Mouse (Mus musculus): ENCODE results near the gene Gm40193.
A peak's percentile ranks its signal among the peaks of the same experiment; 100 is the strongest.

The Gm40193 gene

DNA sequence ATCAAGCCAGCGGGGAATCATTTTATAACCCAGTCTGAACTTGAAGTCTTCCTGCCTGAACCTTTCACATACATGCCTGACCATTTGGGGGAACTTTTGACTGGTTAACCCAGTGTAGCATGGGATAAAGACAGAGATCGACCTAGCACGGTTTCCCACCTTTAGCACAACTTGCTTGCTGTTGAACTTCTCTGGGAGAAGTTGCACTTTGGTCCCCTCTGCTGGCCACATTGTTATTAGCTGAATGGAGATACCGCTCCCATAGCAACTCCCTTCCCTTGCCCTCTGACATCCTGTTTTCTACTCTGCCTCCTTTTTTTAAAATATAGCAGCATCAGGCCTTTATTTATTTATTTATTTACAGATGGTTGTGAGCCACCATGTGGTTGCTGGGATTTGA, 26.4 kb downstream of the Gm40193 start:
- DNase-seq (ENCODE audit: low spot score in 2 of 2) = peak; percentile 21 to 50

DNA sequence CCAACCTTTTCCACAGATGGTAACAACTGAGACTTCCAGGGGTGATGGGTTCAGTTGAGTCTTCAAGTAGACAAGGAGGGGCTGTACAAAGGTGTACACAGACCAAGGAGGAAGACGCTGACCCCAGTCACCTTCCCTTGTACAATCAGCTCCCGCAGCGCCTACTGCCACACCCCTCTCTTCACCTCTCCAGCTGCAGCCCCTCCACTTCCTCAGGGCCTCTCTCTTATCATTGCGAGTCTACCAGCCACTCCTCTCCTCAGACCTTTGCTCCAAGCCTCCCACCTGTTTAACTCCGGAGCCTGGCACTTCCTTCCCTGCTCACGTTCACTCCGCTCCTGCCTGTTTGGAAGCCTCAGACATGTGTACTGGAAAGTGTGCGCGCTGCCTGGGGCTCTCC, 27.8 kb downstream of the Gm40193 start, which contains the start of gene Tm4sf5:
Gene Tm4sf5 (plus strand): TSS at position 275 of the 400 bp plus-strand sequence.
- no peak for DNase-seq (ENCODE audit: low spot score in 2 of 2)

DNA sequence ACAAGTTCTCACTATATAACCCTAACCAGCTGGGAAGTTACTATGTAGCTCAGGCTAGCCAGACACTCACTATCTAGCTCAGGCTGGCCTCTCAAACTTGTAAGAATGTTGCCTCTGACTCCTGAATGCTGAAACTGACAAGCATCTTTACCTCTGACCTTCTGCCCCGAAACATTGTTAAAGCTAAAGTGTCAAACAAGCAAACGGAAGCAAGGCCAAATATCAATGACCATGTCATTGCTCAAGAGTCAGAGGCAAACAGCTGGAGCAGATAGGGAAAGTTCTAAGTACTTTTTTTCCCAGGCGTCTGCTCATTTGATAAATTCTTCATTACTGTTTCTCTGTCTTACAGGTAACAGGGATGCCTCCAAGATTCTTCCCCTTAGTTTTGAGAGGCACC, 30.7 kb downstream of the Gm40193 start:
- no peak for DNase-seq (ENCODE audit: low spot score in 2 of 2)

DNA sequence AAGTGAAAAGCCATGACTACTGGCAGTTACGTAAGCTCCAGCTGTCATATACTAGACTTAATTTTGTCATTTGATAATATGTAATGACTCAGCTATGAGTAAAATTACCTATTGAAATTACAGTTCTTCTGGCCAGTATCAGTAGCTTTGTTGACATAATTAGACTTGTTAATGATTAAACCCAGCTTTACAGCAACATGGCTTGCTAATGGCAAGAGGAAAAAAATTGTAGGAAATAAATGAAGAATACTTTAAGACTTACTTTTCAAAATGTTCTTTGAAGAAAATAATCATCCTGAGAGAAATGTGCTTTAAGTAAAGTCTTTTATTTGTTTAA, 32.3 kb downstream of the Gm40193 start:
- DNase-seq (ENCODE audit: low spot score in 2 of 2) = no peak

DNA sequence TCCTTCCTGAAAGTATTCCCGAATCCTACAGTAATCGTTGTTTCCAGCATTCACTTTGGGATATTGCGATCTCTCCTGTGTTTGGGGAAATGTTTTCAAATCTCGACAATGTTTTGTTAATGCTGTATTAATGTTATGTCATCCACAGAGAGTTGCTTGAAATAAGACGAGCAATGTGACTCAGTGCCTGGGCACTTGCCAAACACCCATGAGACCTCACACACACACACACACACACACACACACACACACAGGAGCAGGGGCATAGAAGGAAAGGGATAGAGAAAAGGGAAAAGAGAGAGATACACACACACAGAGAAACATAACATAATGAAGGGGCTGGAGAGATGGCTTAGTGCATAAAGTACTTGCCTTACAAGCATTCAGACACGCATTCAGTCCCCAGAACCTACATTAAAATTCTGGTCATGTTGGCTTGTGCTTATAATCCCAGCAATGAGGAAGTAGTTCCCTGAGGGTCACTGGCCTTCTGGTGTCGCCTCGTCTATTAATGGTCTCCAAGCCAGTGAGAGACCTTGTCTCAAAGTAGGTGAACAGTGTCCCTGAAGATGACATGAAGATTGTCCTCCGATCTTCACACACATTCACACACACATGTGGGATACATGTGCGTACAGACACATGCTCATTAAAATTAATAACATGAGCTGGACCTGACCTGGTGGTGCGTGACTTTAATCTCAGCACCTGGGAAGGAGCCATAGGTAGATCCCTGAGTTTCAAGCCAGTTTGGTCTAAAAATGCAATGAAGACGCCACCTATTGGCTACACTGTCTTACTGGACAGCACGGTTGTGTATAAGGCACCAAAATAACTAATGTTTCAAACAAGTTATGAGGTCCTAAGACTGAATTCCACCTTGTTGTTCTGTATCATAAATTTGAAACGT, 32.9 kb downstream of the Gm40193 start:
- no peak for DNase-seq (ENCODE audit: low spot score in 2 of 2)

DNA sequence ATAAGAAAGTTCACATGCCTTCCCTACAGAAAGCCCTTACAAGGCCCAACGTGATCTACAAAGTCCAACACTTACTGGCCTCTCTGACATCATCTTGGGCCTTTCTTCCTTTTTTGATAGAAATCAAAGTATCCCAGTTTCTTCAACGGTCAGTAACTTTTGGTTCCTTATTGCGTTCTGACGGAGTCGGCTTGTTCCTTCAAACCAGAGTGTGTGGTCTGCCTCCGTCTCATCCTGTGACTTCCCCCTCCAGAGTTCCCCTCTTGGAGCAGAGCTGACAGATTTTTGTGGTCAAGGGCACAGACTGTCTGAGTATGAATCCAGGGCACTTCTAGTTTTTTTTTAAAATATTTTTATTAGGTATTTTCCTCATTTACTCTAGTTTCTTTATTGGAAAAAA, 43.1 kb downstream of the Gm40193 start:
- DNase-seq (ENCODE audit: low spot score in 2 of 2) = peak in 1 of 2 experiments; percentile 2

DNA sequence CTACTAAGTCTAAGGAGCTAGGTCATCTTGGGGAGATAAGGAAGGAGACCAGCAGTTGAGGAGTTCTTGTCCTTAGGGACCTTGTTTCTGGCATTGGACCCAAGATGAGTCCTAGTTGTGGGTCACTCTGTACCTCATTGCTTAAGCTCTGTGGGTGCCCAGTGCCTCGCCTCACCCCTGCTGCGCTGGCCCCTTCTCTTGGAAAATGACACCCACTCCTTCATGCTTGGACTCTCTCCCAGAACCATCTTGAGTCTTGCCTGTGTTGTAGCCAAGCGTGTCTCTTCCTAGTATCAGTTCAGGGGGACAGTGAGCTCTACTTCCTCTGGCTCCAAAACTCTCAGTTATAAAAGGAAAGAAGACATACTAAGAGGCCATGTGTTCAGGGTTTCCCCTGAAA, 43.6 kb downstream of the Gm40193 start:
- DNase-seq (ENCODE audit: low spot score in 2 of 2) = peak; percentile 9 to 26

DNA sequence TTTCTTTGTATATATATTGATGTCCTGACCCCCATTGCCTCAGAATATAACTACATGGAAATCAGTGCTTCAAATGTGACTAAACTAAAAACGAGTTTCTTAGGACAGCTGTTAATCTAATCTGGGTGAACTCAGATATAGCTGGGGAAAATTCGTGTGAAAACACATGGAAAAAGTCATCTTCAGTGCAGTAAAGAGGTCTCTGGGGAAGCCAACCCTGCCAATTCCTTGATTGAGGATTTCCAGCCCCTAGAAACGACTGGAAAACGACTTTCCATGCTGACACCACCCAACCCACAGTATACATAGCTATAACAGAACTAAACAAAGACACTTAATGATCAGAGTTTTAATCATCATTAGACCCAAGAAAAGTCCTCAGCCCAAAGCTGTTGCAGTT, 44.9 kb downstream of the Gm40193 start:
- no peak for DNase-seq (ENCODE audit: low spot score in 2 of 2)

DNA sequence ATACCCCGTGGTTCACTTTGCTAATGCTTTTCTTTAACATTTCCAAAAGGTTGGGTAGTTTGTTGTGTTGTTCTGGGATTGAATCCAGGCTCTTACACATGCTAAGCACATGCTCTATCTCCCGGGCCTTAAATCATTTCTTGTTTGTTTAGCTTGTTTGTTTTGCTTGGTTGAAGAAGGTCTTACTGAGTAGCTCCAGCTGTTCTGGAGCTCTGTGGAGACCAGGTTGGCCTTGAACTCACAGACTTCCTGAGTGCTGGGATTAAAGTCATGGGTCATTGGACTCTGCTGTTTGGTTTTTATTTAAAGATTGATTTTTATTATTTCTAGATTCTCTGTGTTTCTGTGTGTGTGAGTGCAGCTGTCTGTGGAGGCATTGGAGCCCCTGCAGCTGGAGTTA, 47.2 kb downstream of the Gm40193 start:
- no peak for DNase-seq (ENCODE audit: low spot score in 2 of 2)

Measured in frontal cortex, postnatal 36 days (tissue).